Mouse (Mus musculus) adrenal gland, adult 10 weeks (tissue): ENCODE data around the gene Lilr4b. TPM values are rescaled to one million over a fixed set of nuclear protein-coding genes. Genes with fewer than 3 reads are reported as not detected.

ENCODE experiments used
- polyA plus RNA-seq: library from polyadenylated mRNA; stranded (reverse); fragments of 350-450 nt; fragmentation: Illumina TruSeq; extraction: RNeasy Lipid Tissue Mini Kit (QIAGEN cat#74804); gene quantifications from one replicate; pipeline ENCODE4 v1.2.3, GENCODE M21; 2014; ENCODE audit warnings: low read depth, low replicate concordance

Gene Lilr4b
- polyA plus RNA-seq = 14.1 TPM

DNA sequence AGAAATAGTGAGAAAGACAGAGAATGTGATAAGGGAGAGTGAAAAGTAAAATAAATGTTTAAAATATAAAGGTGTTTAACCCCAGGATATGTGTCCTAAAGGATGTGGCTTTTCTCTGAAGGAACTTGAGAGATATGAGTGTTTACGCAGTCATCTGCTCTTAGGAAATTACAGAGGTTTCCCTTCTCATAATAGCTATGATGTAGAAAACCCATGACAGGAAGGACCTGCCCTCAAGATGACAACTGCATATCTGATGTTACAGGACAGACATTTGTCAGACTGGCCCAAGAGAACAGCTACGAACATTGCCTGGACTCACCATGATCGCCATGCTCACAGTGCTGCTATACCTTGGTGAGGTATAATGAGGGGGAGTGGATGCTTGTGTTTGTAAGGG lies at the start of gene Lilr4b, which contains the start of gene Gm49339:
Gene Lilr4b, plus strand, starts transcription at position 236 of the 400 bp plus-strand sequence.
Gene Gm49339, plus strand, starts transcription at position 216 of the 400 bp plus-strand sequence.

DNA sequence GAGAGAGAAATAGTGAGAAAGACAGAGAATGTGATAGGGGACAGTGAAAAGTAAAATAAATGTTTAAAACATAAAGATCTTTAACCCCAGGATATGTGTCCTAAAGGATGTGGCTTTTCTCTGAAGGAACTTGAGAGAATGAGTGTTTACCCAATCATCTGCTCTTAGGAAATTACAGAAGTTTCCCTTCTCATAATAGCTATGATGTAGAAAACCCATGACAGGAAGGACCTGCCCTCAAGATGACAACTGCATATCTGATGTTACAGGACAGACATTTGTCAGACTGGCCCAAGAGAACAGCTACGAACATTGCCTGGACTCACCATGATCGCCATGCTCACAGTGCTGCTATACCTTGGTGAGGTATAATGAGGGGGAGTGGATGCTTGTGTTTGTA lies 10.3 kb downstream of the Lilr4b start, which contains the start of gene Lilrb4a:
Gene Lilrb4a, plus strand, starts transcription at position 266 of the 400 bp plus-strand sequence.

Other genes with a start within 250 kb of the Lilr4b start
- gene Gm49339, start within 50 bp of the Lilr4b start, polyA plus RNA-seq = not detected
- 35.2 TPM for gene Lilrb4a, start 10.3 kb downstream of the Lilr4b start, polyA plus RNA-seq
- not detected for gene Fam162b, start 109.9 kb downstream of the Lilr4b start, polyA plus RNA-seq
- gene Gprc6a, start 150.8 kb downstream of the Lilr4b start, polyA plus RNA-seq = not detected
- not detected for gene Rfx6, start 197.1 kb downstream of the Lilr4b start, polyA plus RNA-seq